Mouse (Mus musculus) testis, adult 2 months (tissue): Measurements from ENCODE around the gene Homer1.

Source experiments
- CTCF ChIP-seq: fragments of 200-500 bp; IDR thresholded peaks from 2 replicates; pipeline ENCODE4 v1.5.1; 2012; ENCODE audit warnings: low read depth, mild to moderate bottlenecking, inconsistent platforms, low read length, moderate library complexity; ENCODE audit not compliant: control insufficient read depth, insufficient read depth, insufficient replicate concordance
- POLR2A ChIP-seq: fragments of 200-500 bp; IDR thresholded peaks from 2 replicates; pipeline ENCODE4 v1.6.1; 2012; ENCODE audit warnings: low read depth, mild to moderate bottlenecking, inconsistent platforms, low read length, moderate library complexity; ENCODE audit not compliant: control insufficient read depth

- TF ChIP-seq CTCF = no peak
- no peak for TF ChIP-seq POLR2A
These were observed 100.3 kb downstream of the Homer1 start for GRCm38 (mm10) chr13:93399710-93400216.
